Mouse (Mus musculus): ENCODE measurements around the gene Angptl1.

- TF ChIP-seq CTCF (IDR thresholded peaks at IDR 0.05; ENCODE audit: insufficient read depth, low read length) (no peak), POLR2A (IDR thresholded peaks at IDR 0.05; ENCODE audit: borderline replicate concordance, extremely low read depth, low read depth, low read length) (no peak)
Measured at GRCm38 (mm10) chr1:156891561-156891960, 53.2 kb downstream of the Angptl1 start.

All from lung, adult 2 months (tissue).